Mouse (Mus musculus): ENCODE results near the gene Cdc42bpb.

GRCm38 (mm10) chr12:111293025-111293424, 84.5 kb downstream of the Cdc42bpb start:
- TF ChIP-seq CTCF (IDR thresholded peaks at IDR 0.05; ENCODE audit: extremely low read depth, insufficient read length, insufficient replicate concordance, low read depth, low read length): no peak
- TF ChIP-seq POLR2A (IDR thresholded peaks at IDR 0.05; ENCODE audit: low read depth, low read length): no peak

All from small intestine, adult 2 months (tissue).